Mouse (Mus musculus) NIH3T3 (cell line): ENCODE measurements at regions not wholly inside any gene's neighbourhood (a gene's known extent, or its start where the extent isn't known, plus 50 kb on each side); places are given as distances from the start of the nearest gene placed in this dataset.

ENCODE experiments used
- DNase-seq: peaks from one replicate; pipeline ENCODE4 v3.0.0-alpha.2; 2012; ENCODE audit warnings: low read depth

- no peak for DNase-seq
Observed at GRCm38 (mm10) chr5:83091483-83091882, 263.5 kb downstream of the Tecrl start.

- DNase-seq = peak; percentile 5
Observed at GRCm38 (mm10) chr5:83054819-83055218, 300.2 kb downstream of the Tecrl start.

GRCm38 (mm10) chr5:83047214-83047613, 307.8 kb downstream of the Tecrl start:
- DNase-seq = no peak

GRCm38 (mm10) chr5:83029703-83030102, 325.3 kb downstream of the Tecrl start:
- no peak for DNase-seq

- DNase-seq = no peak
Observed at GRCm38 (mm10) chr5:83006038-83006437, 349.0 kb downstream of the Tecrl start.

- no peak for DNase-seq
Observed at GRCm38 (mm10) chr5:82989056-82989455, 365.9 kb downstream of the Tecrl start.

- DNase-seq = no peak
Observed at GRCm38 (mm10) chr5:82969315-82969714, 385.7 kb downstream of the Tecrl start.

- DNase-seq = no peak
Observed at GRCm38 (mm10) chr5:82966824-82967223, 388.2 kb downstream of the Tecrl start.

- DNase-seq = peak; percentile 3
Observed at GRCm38 (mm10) chr5:82966180-82966579, 388.8 kb downstream of the Tecrl start.

GRCm38 (mm10) chr5:82964513-82964912, 390.5 kb downstream of the Tecrl start:
- no peak for DNase-seq

GRCm38 (mm10) chr5:82956012-82956411, 399.0 kb downstream of the Tecrl start:
- no peak for DNase-seq

- no peak for DNase-seq
Observed at GRCm38 (mm10) chr5:82947060-82947459, 407.9 kb downstream of the Tecrl start.

- DNase-seq = no peak
Observed at GRCm38 (mm10) chr5:82939786-82940185, 415.2 kb downstream of the Tecrl start.

GRCm38 (mm10) chr5:82899347-82899746, 455.6 kb downstream of the Tecrl start:
- peak; percentile 1 for DNase-seq

GRCm38 (mm10) chr5:82898912-82899311, 456.1 kb downstream of the Tecrl start:
- DNase-seq = no peak

- DNase-seq = no peak
Observed at GRCm38 (mm10) chr5:82898389-82898788, 456.6 kb downstream of the Tecrl start.

- no peak for DNase-seq
Observed at GRCm38 (mm10) chr5:82869264-82869663, 485.7 kb downstream of the Tecrl start.

GRCm38 (mm10) chr5:82864347-82864746, 490.6 kb downstream of the Tecrl start:
- no peak for DNase-seq

- no peak for DNase-seq
Observed at GRCm38 (mm10) chr5:82825327-82825726, 529.7 kb downstream of the Tecrl start.

- no peak for DNase-seq
Observed at GRCm38 (mm10) chr5:82793197-82793596, 561.8 kb downstream of the Tecrl start.
